Mouse (Mus musculus) adrenal gland, postnatal 10 days (tissue): ENCODE data around the gene Kif12. TPM values are rescaled to one million over a fixed set of nuclear protein-coding genes. Genes with fewer than 3 reads are reported as not detected.

Source experiments
- DNase-seq: peaks from one replicate; pipeline ENCODE4 v3.0.0; 2021; ENCODE audit warnings: mixed read lengths
- total RNA-seq, 2 experiments: library from RNA; stranded (reverse); gene quantifications; 2 replicates each; pipeline ENCODE4 v1.2.3; 2021

The Kif12 gene
- total RNA-seq, 2 experiments from 2014 or later: 0.45 TPM; not detected in 1

GRCm38 (mm10) chr4:63158961-63159592, 12.9 kb downstream of the Kif12 start:
- peak; percentile 92 for DNase-seq

DNA sequence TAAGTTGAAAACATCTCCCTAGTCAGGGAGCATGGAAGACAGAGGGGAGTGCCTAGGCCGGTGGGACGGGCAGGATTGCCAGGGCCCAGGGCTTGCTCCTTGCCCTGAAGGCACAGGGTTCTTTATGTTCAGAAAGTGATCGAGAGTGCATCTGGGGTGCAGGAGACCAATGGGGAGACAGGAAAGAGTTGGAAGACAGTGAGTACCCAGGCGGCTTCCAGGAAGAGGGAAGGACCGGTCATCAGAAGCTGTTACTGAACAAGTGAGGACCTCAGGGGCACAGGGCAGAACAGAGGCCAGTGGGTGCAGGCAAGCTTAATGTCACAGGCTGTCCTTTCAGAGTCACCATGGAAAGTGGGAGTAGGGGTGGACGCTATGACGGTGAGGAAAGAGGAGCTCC, 13.7 kb downstream of the Kif12 start:
- DNase-seq: no peak

- DNase-seq: no peak
Measured at GRCm38 (mm10) chr4:63156726-63157634, 15.0 kb downstream of the Kif12 start.

- no peak for DNase-seq
Measured at GRCm38 (mm10) chr4:63155596-63155995, 16.3 kb downstream of the Kif12 start.

DNA sequence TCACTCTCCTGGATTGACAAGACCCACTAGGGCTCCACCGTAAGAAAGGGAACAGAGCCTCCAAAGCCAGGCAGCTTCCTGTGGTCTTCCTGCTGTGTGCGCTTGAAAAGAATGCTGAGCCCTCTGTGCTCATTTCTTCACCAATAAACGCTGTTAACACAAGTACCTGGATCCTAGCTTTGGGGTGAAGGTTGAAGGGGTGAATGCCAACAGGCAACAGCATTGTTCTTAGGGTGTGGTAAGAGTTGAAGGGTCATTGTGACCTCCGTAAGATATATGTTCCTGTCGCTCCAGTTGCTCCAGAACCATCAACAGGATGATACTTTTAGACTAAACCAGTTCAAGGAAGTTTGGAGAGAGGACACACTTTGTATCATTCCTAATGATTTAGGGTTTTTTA, 17.2 kb downstream of the Kif12 start, which contains the start of gene Ambp:
Gene Ambp, minus strand, starts transcription at position 101 of the 400 bp plus-strand sequence.
- no peak for DNase-seq

- DNase-seq: no peak
Measured at GRCm38 (mm10) chr4:63154028-63154427, 17.9 kb downstream of the Kif12 start.

GRCm38 (mm10) chr4:63151127-63151526, 20.8 kb downstream of the Kif12 start:
- DNase-seq: no peak

DNA sequence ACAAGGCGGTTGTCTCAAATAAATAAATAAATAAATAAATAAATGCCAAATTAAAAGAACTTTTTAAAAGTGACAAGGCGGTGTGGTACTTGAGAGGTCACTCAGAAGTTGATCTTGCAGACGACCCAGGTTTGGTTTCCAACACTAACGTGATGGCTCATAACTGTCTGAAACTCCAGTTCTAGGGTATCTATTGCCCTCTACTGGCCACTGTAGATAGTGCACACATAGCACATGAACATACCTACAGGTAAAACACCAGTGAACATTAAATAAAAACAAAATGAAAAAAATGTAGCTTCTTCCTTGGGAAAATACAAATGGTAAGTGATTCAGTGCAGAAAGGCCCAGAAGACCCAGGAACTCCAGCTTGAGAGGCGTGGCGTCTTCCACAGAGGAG, 24.7 kb downstream of the Kif12 start:
- no peak for DNase-seq

GRCm38 (mm10) chr4:63129891-63130624, 41.9 kb downstream of the Kif12 start:
- peak; percentile 47 for DNase-seq

- no peak for DNase-seq
Measured at GRCm38 (mm10) chr4:63124861-63125466, 47.0 kb downstream of the Kif12 start.

GRCm38 (mm10) chr4:63118639-63119437, 53.1 kb downstream of the Kif12 start:
- peak; percentile 87 for DNase-seq

Other genes starting within 250 kb of the Kif12 start
- gene Zfp618, start 206.6 kb downstream of the Kif12 start, total RNA-seq: 10 to 100 TPM in 1 of 2 experiments, 1 to 10 TPM in 1; 9.1 to 11.0 TPM
- 100 to 1,000 TPM; 247 to 625 TPM for gene Ambp, start 17.3 kb downstream of the Kif12 start, total RNA-seq
- gene Col27a1, start 41.9 kb upstream of the Kif12 start, total RNA-seq: 10 to 100 TPM; 11.4 to 15.2 TPM
- 10 to 100 TPM in 1 of 2 experiments, 1 to 10 TPM in 1; 3.2 to 11.8 TPM for gene Orm1, start 172.4 kb upstream of the Kif12 start, total RNA-seq
- 1 to 10 TPM; 1.5 to 2.2 TPM for gene Orm3, start 184.0 kb upstream of the Kif12 start, total RNA-seq
- gene Orm2, start 190.3 kb upstream of the Kif12 start, total RNA-seq: under 1 TPM in 1 of 2 experiments, not detected in 1; 0.84 TPM
- gene Akna, start 231.2 kb upstream of the Kif12 start, total RNA-seq: 1 to 10 TPM; 7.4 to 7.7 TPM